Mouse (Mus musculus): Measurements from ENCODE around the gene Fgf15. TPM values are rescaled to one million over a fixed set of nuclear protein-coding genes. Genes with fewer than 3 reads are reported as not detected.

Fgf15 gene
- polyA plus RNA-seq, 1 experiment from 2014 or later, result 69.9 TPM

GRCm38 (mm10) chr7:144914948-144915750 lies 18.8 kb downstream of the Fgf15 start, which contains the start of gene LTO1:
LTO1 (plus strand) TSS chr7:144915100.
- Histone ChIP-seq H3K27ac (peak within 1 kb of the TSS; percentile 90), H3K36me3 (replicated peaks) (peaks cover 34% of the 10 kb centered on the region), H3K27me3 (no peaks in the 10 kb centered on the region), H3K4me2 (peak within 1 kb of the TSS; percentile 70), H3K4me3 (replicated peaks) (peak within 1 kb of the TSS; percentile 81), H3K9me3 (no peaks in the 10 kb centered on the region), H3K4me1 (peaks cover 14% of the 10 kb centered on the region), H3K9ac (peak within 1 kb of the TSS; percentile 75)
- peak; percentile 93 for ATAC-seq (ENCODE audit: low FRiP score)
- 1% methylated on average over 55 of the region's 55 CpGs for WGBS

- no peaks in the 10 kb centered on the region for H3K27me3 ChIP-seq
- H3K4me2 ChIP-seq, result no peak overlapping the region
- no peaks in the 10 kb centered on the region for H3K9me3 ChIP-seq
- no peak for ATAC-seq (ENCODE audit: low FRiP score)
- 75% methylated on average over 1 of the region's 1 CpGs for WGBS
- H3K4me3 ChIP-seq (replicated peaks), result no peak overlapping the region
- peaks cover 14% of the 10 kb centered on the region for H3K4me1 ChIP-seq
- no peak overlapping the region for H3K27ac ChIP-seq
- H3K9ac ChIP-seq, result no peak overlapping the region
- peaks cover 59% of the 10 kb centered on the region for H3K36me3 ChIP-seq (replicated peaks)
These were observed 22.5 kb downstream of the Fgf15 start for GRCm38 (mm10) chr7:144918823-144919222.

GRCm38 (mm10) chr7:144927591-144927990 lies 31.3 kb downstream of the Fgf15 start:
- Histone ChIP-seq H3K4me2 (no peak overlapping the region), H3K9me3 (no peaks in the 10 kb centered on the region), H3K27me3 (no peaks in the 10 kb centered on the region), H3K36me3 (replicated peaks) (peaks cover 43% of the 10 kb centered on the region), H3K4me1 (peaks cover 8% of the 10 kb centered on the region), H3K9ac (no peak overlapping the region), H3K4me3 (replicated peaks) (no peak overlapping the region), H3K27ac (no peak overlapping the region)
- no peak for ATAC-seq (ENCODE audit: low FRiP score)
- WGBS, result 94% methylated on average over 2 of the region's 2 CpGs

GRCm38 (mm10) chr7:144928009-144928888 lies 31.9 kb downstream of the Fgf15 start:
- peaks cover 8% of the 10 kb centered on the region for H3K4me1 ChIP-seq
- H3K9me3 ChIP-seq, result no peaks in the 10 kb centered on the region
- no peak overlapping the region for H3K27ac ChIP-seq
- no peak overlapping the region for H3K4me3 ChIP-seq (replicated peaks)
- peaks cover 44% of the 10 kb centered on the region for H3K36me3 ChIP-seq (replicated peaks)
- ATAC-seq (ENCODE audit: low FRiP score), result no peak
- no peak overlapping the region for H3K4me2 ChIP-seq
- 82% methylated on average over 4 of the region's 4 CpGs for whole genome bisulfite sequencing
- H3K9ac ChIP-seq, result no peak overlapping the region
- H3K27me3 ChIP-seq, result no peaks in the 10 kb centered on the region

- peaks cover 8% of the 10 kb centered on the region for H3K4me1 ChIP-seq
- H3K27ac ChIP-seq, result no peak overlapping the region
- no peak overlapping the region for H3K4me3 ChIP-seq (replicated peaks)
- H3K27me3 ChIP-seq, result no peaks in the 10 kb centered on the region
- H3K4me2 ChIP-seq, result no peak overlapping the region
- H3K9ac ChIP-seq, result no peak overlapping the region
- no peaks in the 10 kb centered on the region for H3K9me3 ChIP-seq
- no peak for ATAC-seq (ENCODE audit: low FRiP score)
- H3K36me3 ChIP-seq (replicated peaks), result peaks cover 46% of the 10 kb centered on the region
- whole genome bisulfite sequencing, result 77% methylated on average over 6 of the region's 6 CpGs
These were observed 32.5 kb downstream of the Fgf15 start for GRCm38 (mm10) chr7:144928889-144929210.

GRCm38 (mm10) chr7:144929506-144929905 lies 33.2 kb downstream of the Fgf15 start:
- H3K9me3 ChIP-seq, result no peaks in the 10 kb centered on the region
- no peaks in the 10 kb centered on the region for H3K27me3 ChIP-seq
- H3K27ac ChIP-seq, result no peak overlapping the region
- H3K4me2 ChIP-seq, result no peak overlapping the region
- H3K36me3 ChIP-seq (replicated peaks), result peaks cover 46% of the 10 kb centered on the region
- H3K4me1 ChIP-seq, result peaks cover 8% of the 10 kb centered on the region
- no peak for ATAC-seq (ENCODE audit: low FRiP score)
- no peak overlapping the region for H3K4me3 ChIP-seq (replicated peaks)
- WGBS, result 81% methylated on average over 8 of the region's 8 CpGs
- H3K9ac ChIP-seq, result no peak overlapping the region

- H3K4me2 ChIP-seq, result no peak overlapping the region
- H3K36me3 ChIP-seq (replicated peaks), result peaks cover 51% of the 10 kb centered on the region
- H3K27ac ChIP-seq, result peak overlapping the region; percentile 56; the same call in 1 of the 2 replicates
- no peak overlapping the region for H3K9ac ChIP-seq
- ATAC-seq (ENCODE audit: low FRiP score), result no peak
- no peaks in the 10 kb centered on the region for H3K27me3 ChIP-seq
- no peaks in the 10 kb centered on the region for H3K9me3 ChIP-seq
- WGBS, result 63% methylated on average over 5 of the region's 5 CpGs
- peaks cover 8% of the 10 kb centered on the region for H3K4me1 ChIP-seq
- H3K4me3 ChIP-seq (replicated peaks), result no peak overlapping the region
These were observed 33.6 kb downstream of the Fgf15 start for GRCm38 (mm10) chr7:144929931-144930330.

GRCm38 (mm10) chr7:144931778-144932177 lies 35.4 kb downstream of the Fgf15 start:
- H3K27ac ChIP-seq, result no peak overlapping the region
- no peak overlapping the region for H3K4me2 ChIP-seq
- no peaks in the 10 kb centered on the region for H3K27me3 ChIP-seq
- H3K4me3 ChIP-seq (replicated peaks), result no peak overlapping the region
- 18% methylated on average over 3 of the region's 3 CpGs for WGBS
- H3K4me1 ChIP-seq, result peaks cover 23% of the 10 kb centered on the region
- ATAC-seq (ENCODE audit: low FRiP score), result no peak
- no peak overlapping the region for H3K9ac ChIP-seq
- H3K9me3 ChIP-seq, result no peaks in the 10 kb centered on the region
- H3K36me3 ChIP-seq (replicated peaks), result peaks cover 69% of the 10 kb centered on the region

GRCm38 (mm10) chr7:144932389-144932937 lies 36.1 kb downstream of the Fgf15 start:
- Histone ChIP-seq H3K27ac (no peak overlapping the region), H3K4me1 (peaks cover 29% of the 10 kb centered on the region), H3K9ac (no peak overlapping the region), H3K27me3 (no peaks in the 10 kb centered on the region), H3K4me3 (replicated peaks) (no peak overlapping the region), H3K9me3 (no peaks in the 10 kb centered on the region), H3K4me2 (no peak overlapping the region), H3K36me3 (replicated peaks) (peaks cover 75% of the 10 kb centered on the region)
- 76% methylated on average over 18 of the region's 18 CpGs for WGBS
- no peak for ATAC-seq (ENCODE audit: low FRiP score)

- Histone ChIP-seq H3K9me3 (no peaks in the 10 kb centered on the region), H3K4me3 (replicated peaks) (no peak overlapping the region), H3K4me2 (no peak overlapping the region), H3K9ac (no peak overlapping the region), H3K4me1 (peaks cover 29% of the 10 kb centered on the region), H3K27ac (no peak overlapping the region), H3K36me3 (replicated peaks) (peaks cover 75% of the 10 kb centered on the region), H3K27me3 (no peaks in the 10 kb centered on the region)
- 82% methylated on average over 3 of the region's 3 CpGs for WGBS
- ATAC-seq (ENCODE audit: low FRiP score), result no peak
These were observed 37.0 kb downstream of the Fgf15 start for GRCm38 (mm10) chr7:144933336-144933735.

- H3K4me2 ChIP-seq, result no peak overlapping the region
- H3K4me3 ChIP-seq (replicated peaks), result no peak overlapping the region
- H3K27ac ChIP-seq, result no peak overlapping the region
- peaks cover 31% of the 10 kb centered on the region for H3K4me1 ChIP-seq
- 96% methylated on average over 8 of the region's 8 CpGs for WGBS
- peaks cover 75% of the 10 kb centered on the region for H3K36me3 ChIP-seq (replicated peaks)
- ATAC-seq (ENCODE audit: low FRiP score), result no peak
- no peaks in the 10 kb centered on the region for H3K27me3 ChIP-seq
- H3K9ac ChIP-seq, result no peak overlapping the region
- H3K9me3 ChIP-seq, result no peaks in the 10 kb centered on the region
These were observed 37.5 kb downstream of the Fgf15 start for GRCm38 (mm10) chr7:144933796-144934195.

GRCm38 (mm10) chr7:144934901-144935300 lies 38.6 kb downstream of the Fgf15 start:
- Histone ChIP-seq H3K9ac (no peak overlapping the region), H3K9me3 (no peaks in the 10 kb centered on the region), H3K36me3 (replicated peaks) (peaks cover 67% of the 10 kb centered on the region), H3K27ac (no peak overlapping the region), H3K27me3 (peaks cover 7% of the 10 kb centered on the region; the same call in 1 of the 2 replicates), H3K4me3 (replicated peaks) (no peak overlapping the region), H3K4me1 (peaks cover 42% of the 10 kb centered on the region), H3K4me2 (no peak overlapping the region)
- WGBS, result 81% methylated on average over 5 of the region's 5 CpGs
- no peak for ATAC-seq (ENCODE audit: low FRiP score)

All from forebrain, embryonic 12.5 days (tissue).